ENCODE assay signal across 6 mouse cellular contexts in the genomic region with DNA sequence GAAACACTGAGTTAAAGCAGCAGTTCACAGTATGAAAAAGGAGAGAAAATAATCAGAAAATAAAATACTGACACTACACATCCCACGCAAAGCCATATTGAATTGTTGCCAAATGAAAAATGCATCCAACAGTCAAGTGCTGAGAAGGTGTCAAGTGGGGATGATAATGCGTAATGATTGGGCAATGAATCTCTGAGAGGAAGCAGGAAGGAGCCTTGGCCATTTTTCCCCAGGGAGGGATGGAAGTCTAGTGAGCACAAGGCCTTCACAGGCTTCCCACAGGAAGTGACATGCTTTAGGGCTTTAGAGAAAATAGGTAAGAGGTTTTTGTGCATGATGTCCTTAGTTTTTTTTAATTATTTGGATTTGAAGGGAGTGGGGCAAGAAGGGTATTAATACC.
DNase-seq lines count a peak whose midpoint lies in the region; ATAC-seq and TF ChIP-seq lines count a peak whose summit lies in the region.
"Not testable (repeated sequence)": the region's sequence is repeated elsewhere in the genome, so short reads cannot be mapped to it uniquely, and the experiment has no call there.

No protein-coding gene starts in this region.

- not testable (repeated sequence) for H3K27me3 ChIP-seq in heart, embryonic 10.5 days (ENCODE audit: insufficient read depth, poor library complexity, severe bottlenecking); heart, postnatal 0 days (ENCODE audit: control insufficient read depth, insufficient read depth, low read length)

- WGBS in heart, embryonic 10.5 days, result 85% methylated on average over 2 of the region's 2 CpGs
- 36% methylated on average over 2 of the region's 2 CpGs for WGBS in heart, postnatal 0 days

- H3K4me3 ChIP-seq in heart, embryonic 10.5 days; heart, postnatal 0 days (ENCODE audit: low read depth, low read length): not testable (repeated sequence)

- peaks cover 82% of the 10 kb centered on the region for H3K36me3 ChIP-seq in heart, embryonic 10.5 days
- H3K36me3 ChIP-seq in heart, postnatal 0 days (replicated peaks; ENCODE audit: control insufficient read depth, insufficient read depth, low read length), result peaks cover 68% of the 10 kb centered on the region

- not testable (repeated sequence) for TF ChIP-seq CTCF in heart, postnatal 0 days (IDR thresholded peaks at IDR 0.05; ENCODE audit: low read depth)

- H3K9ac ChIP-seq in heart, postnatal 0 days (replicated peaks; ENCODE audit: low read depth, low read length), result not testable (repeated sequence)

- TF ChIP-seq EP300 in heart, postnatal 0 days (IDR thresholded peaks at IDR 0.05; ENCODE audit: low read depth), result not testable (repeated sequence)

- not testable (repeated sequence) for H3K4me1 ChIP-seq in heart, embryonic 10.5 days; heart, postnatal 0 days (ENCODE audit: control insufficient read depth, insufficient read depth)

- peak; percentile 66 for DNase-seq in MN1 (ENCODE audit: low spot score)
- DNase-seq in heart, adult 18-20 months, result peak; percentile 47 to 63
- peak; percentile 67 for DNase-seq in heart, adult 8-10 months (ENCODE audit: low spot score)
- peak; percentile 31 for DNase-seq in heart, embryonic 10.5 days (ENCODE audit: low spot score)
- not testable (repeated sequence) for DNase-seq in heart, postnatal 0 days (ENCODE audit: low spot score)
- DNase-seq in lung, postnatal 10 days, result peak; percentile 22

- not testable (repeated sequence) for H3K4me2 ChIP-seq in heart, postnatal 0 days (ENCODE audit: low read depth, low read length)

- ATAC-seq in heart, postnatal 0 days (ENCODE audit: insufficient read depth, low read depth), result not testable (repeated sequence)

- H3K9me3 ChIP-seq in heart, embryonic 10.5 days; heart, postnatal 0 days (replicated peaks; ENCODE audit: control insufficient read depth, low read length): not testable (repeated sequence)

- not testable (repeated sequence) for H3K27ac ChIP-seq in heart, embryonic 10.5 days
- peak overlapping the region; percentile 15; the same call in 1 of the 2 replicates for H3K27ac ChIP-seq in heart, postnatal 0 days (ENCODE audit: low read depth)
